ENCODE assay signal across 8 mouse cellular contexts in the genomic region with DNA sequence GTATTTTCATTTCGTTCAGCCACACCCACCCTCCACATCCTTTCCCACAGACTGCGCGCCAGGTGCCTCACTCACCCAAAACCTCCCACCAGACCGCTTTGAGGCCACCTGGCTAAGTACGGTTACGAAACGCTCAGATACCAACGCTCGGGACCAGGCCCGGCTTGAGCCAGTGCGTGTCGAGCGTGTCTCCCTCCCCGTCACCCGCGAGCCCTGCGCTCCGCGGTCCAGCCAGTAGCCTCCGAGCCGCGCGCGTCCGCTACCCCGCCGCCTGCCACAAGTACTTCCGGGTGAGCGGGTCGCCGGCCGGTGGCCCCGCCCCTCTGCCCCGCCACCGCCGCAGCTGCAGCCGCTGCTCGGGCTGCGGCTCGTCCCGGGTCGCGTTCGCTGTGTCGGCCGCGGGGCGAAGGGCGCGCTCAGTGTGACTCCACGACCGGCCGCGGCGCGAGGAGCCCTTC. TPM values are rescaled to one million over a fixed set of nuclear protein-coding genes. Genes with fewer than 3 reads are reported as not detected.
DNase-seq lines count a peak whose midpoint lies in the region; ATAC-seq and TF ChIP-seq lines count a peak whose summit lies in the region.

No protein-coding gene starts in this region.

- WGBS in neural tube, embryonic 11.5 days: under 1% methylated on average over 50 of the region's 56 CpGs
- WGBS in embryonic facial prominence, embryonic 10.5 days: under 1% methylated on average over 56 of the region's 56 CpGs
- 1% methylated on average over 46 of the region's 56 CpGs for WGBS in limb, embryonic 14.5 days
- WGBS in midbrain, embryonic 16.5 days: under 1% methylated on average over 56 of the region's 56 CpGs

- peaks cover 11% of the 10 kb centered on the region for H3K4me1 ChIP-seq in neural tube, embryonic 11.5 days (ENCODE audit: control insufficient read depth, insufficient read depth, low read length)
- H3K4me1 ChIP-seq in embryonic facial prominence, embryonic 10.5 days: peaks cover 25% of the 10 kb centered on the region
- peaks cover 14% of the 10 kb centered on the region; the same call in 1 of the 2 replicates for H3K4me1 ChIP-seq in limb, embryonic 14.5 days (ENCODE audit: control insufficient read depth, insufficient read depth, low read length)
- H3K4me1 ChIP-seq in midbrain, embryonic 16.5 days (ENCODE audit: control insufficient read depth, insufficient read depth, low read length): peaks cover 22% of the 10 kb centered on the region

- H3K9ac ChIP-seq in neural tube, embryonic 11.5 days (ENCODE audit: low read length): peak overlapping the region; percentile 83
- peak overlapping the region; percentile 84 for H3K9ac ChIP-seq in limb, embryonic 14.5 days (ENCODE audit: low read depth, low read length, severe bottlenecking)
- peak overlapping the region; percentile 91 for H3K9ac ChIP-seq in midbrain, embryonic 16.5 days (ENCODE audit: low read depth, low read length)

- H3K36me3 ChIP-seq in neural tube, embryonic 11.5 days (ENCODE audit: control insufficient read depth, insufficient read depth, low read length): no peaks in the 10 kb centered on the region
- H3K36me3 ChIP-seq in embryonic facial prominence, embryonic 10.5 days (replicated peaks): peaks cover 4% of the 10 kb centered on the region; the same call in 1 of the 2 replicates
- peaks cover 3% of the 10 kb centered on the region; the same call in 1 of the 2 replicates for H3K36me3 ChIP-seq in limb, embryonic 14.5 days (ENCODE audit: control insufficient read depth, insufficient read depth, low read length)
- no peaks in the 10 kb centered on the region for H3K36me3 ChIP-seq in midbrain, embryonic 16.5 days (ENCODE audit: control insufficient read depth, insufficient read depth, low read length)

- H3K4me3 ChIP-seq in neural tube, embryonic 11.5 days (ENCODE audit: low read depth, low read length): peak overlapping the region; percentile 97
- H3K4me3 ChIP-seq in embryonic facial prominence, embryonic 10.5 days: peak overlapping the region; percentile 99
- peak overlapping the region; percentile 89 for H3K4me3 ChIP-seq in limb, embryonic 14.5 days (replicated peaks; ENCODE audit: low read length)
- H3K4me3 ChIP-seq in midbrain, embryonic 16.5 days (ENCODE audit: low read depth, low read length): peak overlapping the region; percentile 80

- peak; percentile 68; the same call in 1 of the 2 replicates for TF ChIP-seq POLR2A in limb, embryonic 14.5 days (IDR thresholded peaks at IDR 0.05; ENCODE audit: borderline replicate concordance, extremely low read depth, insufficient read depth, insufficient read length)

- H3K27me3 ChIP-seq in neural tube, embryonic 11.5 days (ENCODE audit: control insufficient read depth, insufficient read depth, low read length): no peaks in the 10 kb centered on the region
- no peaks in the 10 kb centered on the region for H3K27me3 ChIP-seq in embryonic facial prominence, embryonic 10.5 days (replicated peaks; ENCODE audit: low read depth, poor library complexity, severe bottlenecking)
- H3K27me3 ChIP-seq in limb, embryonic 14.5 days (ENCODE audit: control insufficient read depth, insufficient read depth, low read length): no peaks in the 10 kb centered on the region
- no peaks in the 10 kb centered on the region for H3K27me3 ChIP-seq in midbrain, embryonic 16.5 days (ENCODE audit: control insufficient read depth, insufficient read depth, low read depth, low read length)

- peak overlapping the region; percentile 86 for H3K4me2 ChIP-seq in neural tube, embryonic 11.5 days (ENCODE audit: low read depth)
- peak overlapping the region; percentile 52 for H3K4me2 ChIP-seq in limb, embryonic 14.5 days (replicated peaks; ENCODE audit: low read depth, low read length, severe bottlenecking)
- H3K4me2 ChIP-seq in midbrain, embryonic 16.5 days (ENCODE audit: low read length): peak overlapping the region; percentile 90

- ATAC-seq in neural tube, embryonic 11.5 days (ENCODE audit: insufficient read depth, low FRiP score, low TSS enrichment): peak; percentile 98
- ATAC-seq in limb, embryonic 14.5 days (ENCODE audit: low FRiP score, low read depth): peak; percentile 94
- peak; percentile 96 for ATAC-seq in midbrain, embryonic 16.5 days

- peak; percentile 89 for DNase-seq in neural tube, embryonic 11.5 days (ENCODE audit: low spot score)
- DNase-seq in neural tube, embryonic 10.5 days (ENCODE audit: extremely low spot score, low spot score): no peak
- DNase-seq in embryonic facial prominence, embryonic 10.5 days (ENCODE audit: low spot score): peak; percentile 90
- DNase-seq in heart, adult 11 months: peak; percentile 99
- DNase-seq in kidney, adult 18-20 months: peak; percentile 90
- DNase-seq in limb, embryonic 14.5 days (ENCODE audit: low spot score): peak; percentile 69
- DNase-seq in spleen, postnatal 14 days (ENCODE audit: low spot score in 2 of 2): peak; percentile 76 to 83

- H3K27ac ChIP-seq in neural tube, embryonic 11.5 days (ENCODE audit: low read depth, low read length): peak overlapping the region; percentile 86
- peak overlapping the region; percentile 93 for H3K27ac ChIP-seq in embryonic facial prominence, embryonic 10.5 days (replicated peaks)
- H3K27ac ChIP-seq in limb, embryonic 14.5 days (replicated peaks; ENCODE audit: low read depth, low read length): peak overlapping the region; percentile 61
- peak overlapping the region; percentile 86 for H3K27ac ChIP-seq in midbrain, embryonic 16.5 days (ENCODE audit: low read length)

- H3K9me3 ChIP-seq in neural tube, embryonic 11.5 days (ENCODE audit: control insufficient read depth, low read length): no peaks in the 10 kb centered on the region
- no peaks in the 10 kb centered on the region for H3K9me3 ChIP-seq in embryonic facial prominence, embryonic 10.5 days
- no peaks in the 10 kb centered on the region for H3K9me3 ChIP-seq in limb, embryonic 14.5 days (ENCODE audit: control insufficient read depth, low read length)
- no peaks in the 10 kb centered on the region for H3K9me3 ChIP-seq in midbrain, embryonic 16.5 days (replicated peaks; ENCODE audit: control insufficient read depth, low read length, poor library complexity, severe bottlenecking)

RNA-seq across cellular contexts. Expression of gene Lrrfip2, which starts 0.4 kb away (rescaled TPM):
- 50.8 and 51.3 TPM in 2 replicates for polyA plus RNA-seq in neural tube, embryonic 11.5 days (2014; fragmentation: Nextera tagmentation; extraction: Ambion mirVana)
- 38.6 and 39.4 TPM in 2 replicates for polyA plus RNA-seq in embryonic facial prominence, embryonic 10.5 days (2016; fragmentation: Nextera tagmentation; extraction: Ambion mirVana)
- polyA plus RNA-seq in limb, embryonic 14.5 days (2012; rRNA removed): 22.0 and 36.6 TPM in 2 replicates
- polyA plus RNA-seq in limb, embryonic 14.5 days (2014; fragmentation: Nextera tagmentation; extraction: Ambion mirVana): 37.4 and 37.5 TPM in 2 replicates
- 44.3 and 52.4 TPM in 2 replicates for polyA plus RNA-seq in midbrain, embryonic 16.5 days (2015; fragmentation: Nextera tagmentation; extraction: Ambion mirVana)
